Mouse (Mus musculus) frontal cortex, adult 2 months (tissue): ENCODE results near the gene Fam163b. TPM values are rescaled to one million over a fixed set of nuclear protein-coding genes. Genes with fewer than 3 reads are reported as not detected.

Source experiments
- DNase-seq, 2 experiments: peaks; one replicate each; pipeline ENCODE4 v3.0.0; 2022; ENCODE audit warnings: low spot score in 1 of 2; ENCODE audit errors: extremely low spot score in 1 of 2
- polyA plus RNA-seq: library from polyadenylated mRNA; depleted of rRNA; stranded (reverse); fragments of >200 nt; gene quantifications from 2 replicates; pipeline ENCODE4 v1.2.3, GENCODE M21; 2012

Gene Fam163b
- polyA plus RNA-seq, 1 experiment, result 213 TPM

DNA sequence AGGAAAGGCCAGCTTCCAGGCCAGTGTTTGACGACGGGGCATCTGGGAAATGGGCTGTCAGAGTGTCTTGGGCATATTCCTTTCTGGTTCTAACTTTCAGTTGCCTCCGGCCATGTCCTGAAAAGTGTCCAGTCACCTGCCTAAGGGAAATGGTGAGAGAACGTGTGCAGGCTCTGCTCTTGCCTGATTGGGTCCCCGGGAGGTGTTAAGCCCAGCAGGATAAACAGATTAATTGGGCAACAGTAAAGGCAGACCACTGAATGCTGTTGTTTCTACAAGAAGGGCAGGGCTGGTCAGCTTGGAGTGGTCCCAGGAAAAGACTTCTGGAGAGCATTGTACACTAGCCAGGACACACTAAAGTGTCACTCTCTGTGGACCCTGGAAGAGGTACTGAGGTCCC is 53.6 kb downstream of the Fam163b start:
- DNase-seq, result no peak

- DNase-seq, result no peak
Measured at GRCm38 (mm10) chr2:27088071-27088644, 54.1 kb downstream of the Fam163b start.

DNA sequence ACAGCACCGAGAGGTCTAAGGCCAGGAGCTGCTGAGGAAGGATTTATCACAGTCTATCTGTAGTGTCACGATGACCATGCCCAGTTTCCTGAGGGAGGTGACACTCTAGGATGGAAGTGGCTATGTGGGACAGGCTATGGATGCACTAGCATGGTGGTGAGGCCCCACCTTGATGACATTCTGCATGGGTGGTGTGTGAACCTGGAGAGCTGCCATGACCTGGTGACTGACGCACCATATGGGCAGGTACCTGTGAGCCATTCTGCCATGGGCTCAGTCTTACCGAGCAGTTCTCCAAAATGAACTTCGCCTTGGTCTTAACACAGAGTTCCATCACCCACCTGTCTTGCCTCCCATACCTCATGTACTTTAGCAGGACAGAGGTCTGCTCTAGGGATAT is 54.7 kb downstream of the Fam163b start:
- DNase-seq, result no peak

- no peak for DNase-seq
Measured at GRCm38 (mm10) chr2:27086483-27087010, 55.7 kb downstream of the Fam163b start.

DNA sequence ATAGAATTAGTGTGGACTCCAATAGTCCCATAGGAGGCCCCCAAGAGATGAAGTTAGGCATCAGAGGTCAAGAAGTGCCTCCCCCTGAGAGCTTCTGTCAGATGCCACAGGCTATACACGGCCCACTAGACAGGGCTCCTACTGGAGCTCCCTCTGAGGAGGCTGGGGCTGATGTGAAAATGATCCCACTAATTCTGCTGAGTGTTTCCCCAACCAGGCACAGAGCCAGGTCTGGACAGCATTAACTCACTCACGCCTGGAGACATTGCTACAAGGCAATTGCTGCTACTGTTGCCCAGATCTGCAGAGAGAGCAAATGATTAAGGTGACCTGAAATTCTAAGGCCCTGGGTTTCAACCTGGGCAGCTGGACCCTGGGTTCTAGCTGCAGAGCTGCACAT is 56.5 kb downstream of the Fam163b start:
- DNase-seq, result no peak

DNA sequence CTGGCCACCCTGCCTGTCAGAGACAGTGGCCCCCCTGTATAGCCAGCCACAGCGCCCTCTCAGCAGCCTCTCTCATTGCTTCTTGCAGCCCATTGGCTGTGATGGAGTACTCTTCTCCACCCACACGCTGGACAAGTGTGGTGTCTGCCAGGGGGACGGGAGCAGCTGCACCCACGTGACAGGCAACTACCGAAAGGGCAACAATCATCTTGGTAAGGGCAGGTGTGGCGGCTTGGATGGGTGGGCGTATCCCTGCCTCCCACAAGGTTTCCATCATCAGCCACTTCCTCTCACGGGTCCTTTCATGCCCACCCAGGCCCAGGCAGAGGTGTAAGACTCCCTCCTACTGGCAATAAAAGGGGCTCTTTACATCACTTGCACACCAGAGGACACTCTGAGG is 57.3 kb downstream of the Fam163b start:
- DNase-seq, result no peak

DNA sequence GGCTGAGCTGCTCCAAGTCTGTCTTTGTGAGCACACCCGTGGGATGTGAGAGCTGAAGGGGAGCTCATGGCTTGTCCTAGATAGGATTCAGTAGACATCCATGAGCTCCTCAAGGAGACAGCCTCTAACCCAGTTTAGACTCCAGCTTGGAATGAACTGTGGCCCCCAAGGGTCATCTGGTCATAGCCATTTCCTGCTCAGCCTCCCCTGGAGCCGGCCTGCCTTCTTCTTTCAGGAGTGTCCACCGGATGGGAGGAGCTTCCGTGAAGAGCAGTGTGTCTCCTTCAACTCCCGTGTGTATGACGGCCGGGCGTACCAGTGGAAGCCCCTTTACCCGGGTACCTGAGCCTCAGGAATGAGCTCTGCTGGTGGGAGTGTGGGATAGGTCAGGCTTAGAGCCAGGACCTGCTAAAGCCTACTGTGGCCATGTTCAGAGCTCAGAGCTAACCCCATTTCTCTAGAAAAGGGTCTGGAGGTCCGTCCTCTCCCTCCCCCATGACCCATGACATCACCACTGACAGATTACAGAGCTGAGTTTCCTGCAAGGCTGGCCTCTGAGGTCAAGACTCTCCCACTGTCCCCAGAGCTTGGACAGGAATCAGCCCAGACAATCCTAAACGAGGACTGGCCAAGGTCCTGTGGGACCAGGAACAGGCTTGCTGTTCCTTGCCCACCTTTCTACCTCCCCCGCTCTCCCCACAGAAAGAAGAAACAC is 58.4 kb downstream of the Fam163b start:
- no peak for DNase-seq

- DNase-seq, result no peak
Measured at GRCm38 (mm10) chr2:27079649-27080048, 62.6 kb downstream of the Fam163b start.

DNA sequence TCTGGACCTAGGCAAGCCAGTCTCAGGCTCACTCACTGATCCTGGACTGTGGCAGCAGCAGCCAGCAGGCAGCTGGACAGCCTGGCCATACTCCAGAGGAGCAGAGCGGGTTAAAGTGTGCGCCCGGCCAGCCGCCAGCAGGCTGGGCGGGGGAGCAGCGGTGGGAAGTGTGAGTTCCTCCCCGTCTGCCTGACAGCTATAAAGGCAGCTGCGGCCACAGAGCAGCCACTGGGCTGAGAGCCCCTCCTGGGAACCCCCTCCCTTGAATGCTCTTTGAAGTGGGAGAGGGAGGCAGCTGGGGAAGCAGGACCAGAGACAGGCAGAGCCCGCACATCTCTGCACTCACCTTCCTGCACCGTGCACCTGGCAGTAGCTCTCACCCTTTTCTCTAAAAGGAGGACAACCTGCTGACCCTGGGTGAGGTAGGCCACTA is 63.1 kb downstream of the Fam163b start, which contains the start of gene Adamtsl2:
TSS of gene Adamtsl2 (plus strand) at position 228 of the 433 bp plus-strand sequence.
- peak in 1 of 2 experiments; percentile 59 for DNase-seq

DNA sequence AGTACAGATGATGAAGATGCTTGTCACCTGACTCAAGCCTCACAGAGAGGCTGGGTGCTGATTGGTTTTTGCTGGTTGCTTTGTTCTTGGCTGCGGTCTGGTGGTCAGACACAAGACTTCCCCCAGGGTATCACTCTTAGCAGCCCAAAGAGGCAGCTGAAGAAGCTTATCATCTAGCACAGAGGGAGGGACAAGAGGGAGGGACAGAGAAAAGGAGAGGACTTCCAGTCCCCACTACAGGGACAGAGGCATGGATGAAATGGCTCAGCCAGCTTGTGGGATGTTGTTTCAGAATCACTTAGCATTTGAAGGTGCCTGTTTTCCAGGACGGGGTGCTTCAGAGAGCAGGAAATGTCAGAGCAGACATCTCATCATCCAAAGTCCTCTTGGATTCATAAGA is 64.0 kb downstream of the Fam163b start:
- no peak for DNase-seq

DNA sequence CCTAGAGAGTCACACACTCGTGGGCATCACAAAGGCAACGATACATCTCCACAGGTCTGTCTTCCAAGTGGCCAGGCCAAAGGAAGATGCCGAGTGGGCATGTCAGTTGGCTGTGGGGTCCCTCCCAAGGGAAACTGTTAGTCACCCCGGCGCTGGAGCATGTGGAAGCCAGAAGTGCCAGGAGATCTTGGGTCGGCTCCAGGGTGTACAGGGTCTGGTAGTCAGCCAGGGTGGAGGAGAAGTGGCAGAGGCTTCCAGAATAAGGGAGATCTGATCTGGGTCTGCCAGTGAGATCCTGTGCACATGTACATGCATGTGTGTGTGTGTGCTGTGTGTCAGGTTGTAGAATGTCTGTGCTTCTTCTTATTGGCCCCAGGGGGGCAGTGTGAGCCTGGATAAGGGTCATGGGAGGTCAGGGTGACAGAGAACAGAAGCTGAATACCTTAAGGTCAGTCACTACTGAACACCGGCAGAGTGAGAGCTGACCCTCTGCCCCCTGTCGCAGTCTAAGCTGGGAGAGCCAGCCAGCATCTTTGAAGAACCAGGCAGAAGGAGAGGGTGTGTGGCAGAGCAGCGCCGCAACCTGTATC is 64.5 kb downstream of the Fam163b start:
- no peak for DNase-seq

GRCm38 (mm10) chr2:27075485-27075884 is 66.8 kb downstream of the Fam163b start:
- DNase-seq, result peak in 1 of 2 experiments; percentile 50

DNA sequence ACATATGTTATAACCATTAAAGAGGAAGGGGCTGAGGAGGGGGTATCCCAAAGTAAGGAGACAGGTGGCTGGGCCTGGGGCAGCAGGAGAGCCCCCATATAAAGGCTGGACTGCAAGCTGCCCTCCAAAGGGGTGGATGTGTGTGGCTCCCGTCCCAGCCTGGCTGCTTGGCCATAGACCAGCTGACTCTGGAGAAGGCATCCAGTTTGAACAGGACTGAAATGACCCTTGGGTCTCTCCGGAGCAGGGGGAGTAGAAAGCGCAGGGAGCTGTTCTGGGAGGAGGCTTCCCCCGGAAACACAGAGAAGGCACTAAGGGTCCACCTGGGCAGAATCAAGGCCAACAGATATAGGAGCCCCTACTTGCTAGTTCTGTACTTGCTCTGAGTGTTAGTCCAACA is 67.5 kb downstream of the Fam163b start:
- DNase-seq, result no peak

- no peak for DNase-seq
Measured at GRCm38 (mm10) chr2:27073407-27073806, 68.9 kb downstream of the Fam163b start.

DNA sequence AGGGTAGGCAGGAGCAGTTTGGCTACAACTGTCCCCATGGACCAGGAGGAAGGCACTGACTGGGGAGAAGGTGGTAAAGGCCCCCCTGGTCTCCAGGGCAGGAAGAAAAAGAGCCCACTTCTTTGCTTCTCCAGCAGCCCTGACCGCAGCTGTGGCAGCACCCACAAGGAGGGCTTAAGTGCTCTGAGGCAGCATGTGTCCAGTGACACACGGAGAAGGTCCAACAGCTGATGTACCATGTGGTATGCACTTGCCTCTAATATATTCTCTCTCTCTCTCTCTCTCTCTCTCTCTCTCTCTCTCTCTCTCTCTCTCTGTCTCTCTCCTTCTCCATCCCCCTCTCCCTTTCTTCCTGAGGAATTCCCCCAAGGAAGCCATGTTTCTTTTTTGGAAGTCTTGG is 70.3 kb downstream of the Fam163b start, which contains the start of gene Mymk:
TSS of gene Mymk (minus strand) at position 202 of the 400 bp plus-strand sequence.
- no peak for DNase-seq

- DNase-seq, result peak; percentile 86 to 92
Measured at GRCm38 (mm10) chr2:27071137-27071536, 71.2 kb downstream of the Fam163b start.

- peak in 1 of 2 experiments; percentile 47 for DNase-seq
Measured at GRCm38 (mm10) chr2:27070247-27070813, 72.0 kb downstream of the Fam163b start.

DNA sequence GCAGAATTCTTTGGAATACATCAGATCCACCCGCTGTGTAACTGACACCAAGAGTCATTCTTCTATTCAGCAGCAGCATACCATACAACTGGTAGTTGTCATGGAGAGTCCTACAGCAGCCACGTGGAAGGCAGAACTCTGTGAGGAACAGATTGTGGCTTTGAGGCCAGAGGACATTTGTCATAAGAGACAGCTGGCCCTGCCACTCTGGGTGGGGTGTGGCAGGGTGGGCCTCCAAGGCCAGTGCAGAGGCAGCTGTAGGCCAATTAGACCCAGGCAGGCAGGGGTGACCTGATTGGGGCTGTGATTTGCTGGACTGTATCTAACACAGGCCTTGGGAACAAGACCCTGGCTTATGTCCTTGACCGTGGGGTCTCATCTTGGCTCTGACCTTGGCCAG is 72.6 kb downstream of the Fam163b start:
- DNase-seq, result no peak

DNA sequence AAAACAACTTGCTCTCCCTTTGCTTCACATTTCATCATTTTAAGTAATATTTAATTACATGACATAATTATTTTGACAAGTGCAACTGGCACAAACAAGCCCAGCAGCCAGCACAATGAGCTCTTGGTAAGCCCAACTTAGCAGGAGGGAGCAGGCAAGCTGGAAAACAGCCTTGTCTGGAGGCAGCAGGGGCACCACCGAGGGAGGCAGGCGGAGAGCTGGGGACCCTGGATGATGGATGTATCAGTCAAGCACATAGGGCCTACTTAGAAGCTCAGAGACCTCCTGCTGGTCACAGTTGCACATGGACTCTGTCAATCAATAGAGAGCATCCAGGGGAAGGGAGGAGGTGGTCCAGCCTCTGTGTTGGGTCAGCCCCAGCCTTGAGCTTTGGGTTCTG is 74.3 kb downstream of the Fam163b start:
- no peak for DNase-seq

DNA sequence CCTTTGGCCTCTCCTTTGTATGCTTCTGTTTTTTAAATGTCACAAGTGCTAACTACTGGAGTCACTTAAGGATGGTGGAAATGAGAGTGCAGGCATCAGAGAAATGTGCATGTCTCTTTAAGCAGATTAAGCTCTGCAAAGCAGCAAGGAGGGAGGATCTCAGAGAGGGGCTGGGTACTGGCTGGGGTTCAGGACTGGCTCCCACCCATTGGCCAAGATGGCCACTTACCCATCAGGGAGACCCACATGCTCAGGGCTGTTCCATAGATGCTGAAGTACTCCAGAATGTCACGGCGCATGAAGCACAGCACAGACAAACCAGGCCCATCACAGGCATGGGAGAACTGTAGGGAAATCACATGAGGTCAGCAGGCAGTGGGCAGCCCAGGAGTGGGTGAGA is 75.2 kb downstream of the Fam163b start:
- no peak for DNase-seq
